Mouse (Mus musculus) A20 (cell line): ENCODE results near the gene Hoxa4.

Source experiments
- DNase-seq: peaks from one replicate; pipeline ENCODE4 v3.0.0-alpha.2; 2011; ENCODE audit warnings: low read depth, low spot score

Gene Hoxa4

DNA sequence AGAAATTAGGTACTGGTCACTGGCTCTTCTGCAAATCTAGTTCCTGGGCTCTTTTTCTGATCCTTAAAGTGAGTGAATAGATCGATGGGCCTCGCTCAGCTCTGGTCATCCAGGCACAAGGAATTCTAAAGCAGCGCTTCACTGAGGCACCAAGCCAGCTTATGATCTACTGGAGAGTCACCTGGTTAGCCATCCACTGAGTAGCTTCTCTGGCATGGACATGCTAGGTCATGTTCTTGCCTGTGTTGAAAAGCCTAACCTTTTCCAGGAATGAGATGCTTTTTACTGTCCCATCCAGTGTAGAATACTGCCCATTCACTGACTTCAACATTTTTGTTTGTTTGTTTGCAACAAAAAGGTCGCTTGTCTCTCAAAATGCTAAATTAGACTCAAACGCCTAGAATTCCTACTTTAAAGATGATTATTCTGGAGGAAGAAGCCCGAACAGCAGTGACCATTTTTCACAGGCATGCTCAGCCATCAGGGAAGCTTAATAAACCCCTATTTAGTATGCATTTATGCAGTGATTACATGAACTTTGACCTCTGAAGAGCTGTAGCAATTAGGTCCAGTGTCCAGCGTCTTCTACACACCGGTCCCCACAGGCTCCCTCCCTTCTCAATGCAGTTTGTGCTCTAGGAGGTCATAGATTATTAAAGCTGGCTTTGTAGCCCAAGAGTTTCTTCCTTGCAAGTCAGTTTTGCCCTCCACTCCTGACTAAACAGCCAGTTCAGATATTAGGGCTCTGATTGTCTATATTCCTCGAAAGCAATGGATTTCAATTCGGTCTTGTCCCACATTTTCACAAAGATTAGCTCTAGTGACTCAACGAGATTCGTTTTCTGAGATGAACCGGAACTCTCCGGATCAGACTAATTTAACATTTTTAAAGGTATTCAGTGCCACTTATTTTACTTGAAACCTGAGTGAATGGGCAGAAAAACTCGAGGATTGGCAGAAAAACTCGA is 39.0 kb downstream of the Hoxa4 start:
- DNase-seq: no peak

DNA sequence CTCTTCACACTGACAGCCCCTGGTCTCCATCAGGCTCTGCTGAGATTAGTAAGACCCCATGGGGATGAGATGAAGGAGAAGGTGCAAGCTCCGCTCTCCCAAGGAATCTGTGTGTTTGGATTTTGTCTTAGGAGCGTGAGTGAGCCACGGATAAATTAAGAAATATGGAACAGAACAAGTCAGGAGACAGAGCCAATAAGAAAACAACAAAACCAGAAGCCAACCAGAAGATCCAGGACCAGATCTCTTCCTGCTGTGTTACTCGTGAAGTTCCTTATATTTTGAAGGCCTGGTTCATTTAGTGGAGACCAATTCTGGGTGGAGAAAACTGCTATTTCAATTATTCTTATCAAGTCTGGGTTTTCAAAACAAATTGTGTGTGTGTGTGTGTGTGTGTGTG is 40.0 kb downstream of the Hoxa4 start:
- DNase-seq: no peak

DNA sequence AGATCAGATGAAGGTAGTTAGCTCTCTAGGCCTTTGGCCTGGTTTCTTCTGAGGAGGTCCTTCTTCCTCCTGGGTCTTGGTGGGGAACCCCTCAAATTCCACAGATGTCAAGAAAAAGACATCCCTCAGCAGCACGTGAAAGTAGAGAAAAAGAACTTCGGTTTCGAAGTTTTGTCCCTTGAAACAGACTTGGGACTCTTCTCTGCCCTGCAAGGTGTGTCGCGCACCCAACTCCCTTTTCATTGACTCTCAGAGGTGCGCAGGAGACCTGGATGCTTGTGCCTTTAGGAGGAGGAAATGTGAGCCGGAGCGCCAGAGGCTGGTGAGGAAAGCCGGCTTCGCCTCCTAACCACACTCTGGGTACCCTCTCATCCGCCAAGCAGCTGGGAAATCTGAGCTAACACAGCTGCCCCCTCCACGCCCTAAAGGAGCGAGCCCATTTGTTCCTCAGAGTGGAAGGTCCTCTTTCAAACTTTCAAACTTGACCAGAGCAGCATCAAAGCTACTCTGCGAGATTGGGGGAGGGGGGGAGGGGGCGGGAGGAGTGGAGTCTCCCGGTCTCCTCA is 41.1 kb downstream of the Hoxa4 start:
- DNase-seq: no peak
